Mouse (Mus musculus) liver, embryonic 15.5 days (tissue): ENCODE results near the gene Hunk. TPM values are rescaled to one million over a fixed set of nuclear protein-coding genes. Genes with fewer than 3 reads are reported as not detected.

Experiments used
- ATAC-seq: fragments of 200-750 bp; cut with Nextera tagmentation; 2 replicates; pipeline ENCODE4 v1.8.0; 2017; ENCODE audit warnings: moderate number of reproducible peaks, mild to moderate bottlenecking, moderate library complexity; ENCODE audit not compliant: insufficient read depth
- H3K27ac ChIP-seq: fragments of 300-500 bp; sonication (generic); replicated peaks from 2 replicates; pipeline ENCODE4 v1.5.1; 2015; ENCODE audit warnings: mild to moderate bottlenecking, inconsistent platforms
- H3K27me3 ChIP-seq: fragments of 300-500 bp; sonication (generic); 2 replicates; pipeline ENCODE4 v1.6.1; 2015; ENCODE audit warnings: mild to moderate bottlenecking, inconsistent platforms
- H3K36me3 ChIP-seq: fragments of 300-500 bp; sonication (generic); replicated peaks from 2 replicates; pipeline ENCODE4 v1.6.1; 2015; ENCODE audit warnings: moderate library complexity, mild to moderate bottlenecking, inconsistent platforms
- H3K4me1 ChIP-seq: fragments of 300-500 bp; sonication (generic); replicated peaks from 2 replicates; pipeline ENCODE4 v1.6.1; 2015; ENCODE audit warnings: inconsistent platforms
- H3K4me2 ChIP-seq: fragments of 300-500 bp; sonication (generic); 2 replicates; pipeline ENCODE4 v1.6.1; 2015; ENCODE audit warnings: moderate library complexity, mild to moderate bottlenecking, inconsistent platforms
- H3K4me3 ChIP-seq: fragments of 300-500 bp; sonication (generic); replicated peaks from 2 replicates; pipeline ENCODE4 v1.5.1; 2015; ENCODE audit warnings: mild to moderate bottlenecking, inconsistent platforms
- H3K9ac ChIP-seq: fragments of 300-500 bp; sonication (generic); 2 replicates; pipeline ENCODE4 v1.6.1; 2015; ENCODE audit warnings: moderate library complexity, mild to moderate bottlenecking, inconsistent platforms
- H3K9me3 ChIP-seq: fragments of 300-500 bp; sonication (generic); replicated peaks from 2 replicates; pipeline ENCODE4 v1.6.1; 2016; ENCODE audit warnings: inconsistent platforms
- WGBS: fragments of 180-500 bp; shearing (Covaris S2); methylation state at CpG from one replicate; pipeline ENCODE4 v1.1.7; 2015; ENCODE audit warnings: mixed read lengths; ENCODE audit not compliant: insufficient replicate concordance; 5-methylcytosine and 5-hydroxymethylcytosine counted together
- polyA plus RNA-seq: library from polyadenylated mRNA; unstranded; fragments of >200 nt; fragmentation: Nextera tagmentation; extraction: Ambion mirVana; gene quantifications from 2 replicates; pipeline ENCODE4 v1.2.1, GENCODE M21; 2015

Hunk gene
- polyA plus RNA-seq, 1 experiment from 2014 or later, result 1.2 TPM

- ATAC-seq, result no peak
- H3K27me3 ChIP-seq, result peaks cover 34% of the 10 kb centered on the region
- no peak overlapping the region for H3K9ac ChIP-seq
- H3K27ac ChIP-seq, result no peak overlapping the region
- H3K4me1 ChIP-seq, result peaks cover 3% of the 10 kb centered on the region
- WGBS, result 18% methylated on average over 11 of the region's 11 CpGs
- H3K4me3 ChIP-seq, result no peak overlapping the region
- no peaks in the 10 kb centered on the region for H3K9me3 ChIP-seq
- no peaks in the 10 kb centered on the region for H3K36me3 ChIP-seq
- H3K4me2 ChIP-seq, result no peak overlapping the region
Observed at GRCm38 (mm10) chr16:90379897-90380296, 5.9 kb upstream of the Hunk start.

GRCm38 (mm10) chr16:90381633-90382032 lies 4.2 kb upstream of the Hunk start:
- Histone ChIP-seq H3K9me3 (no peaks in the 10 kb centered on the region), H3K4me3 (no peak overlapping the region), H3K27me3 (peaks cover 49% of the 10 kb centered on the region), H3K9ac (no peak overlapping the region), H3K4me2 (no peak overlapping the region), H3K4me1 (peaks cover 3% of the 10 kb centered on the region), H3K36me3 (no peaks in the 10 kb centered on the region), H3K27ac (no peak overlapping the region)
- ATAC-seq, result no peak
- WGBS, result 75% methylated on average over 3 of the region's 3 CpGs

- 55% methylated on average over 10 of the region's 10 CpGs for WGBS
- Histone ChIP-seq H3K4me2 (no peak overlapping the region), H3K4me1 (peaks cover 3% of the 10 kb centered on the region), H3K36me3 (no peaks in the 10 kb centered on the region), H3K27me3 (peaks cover 59% of the 10 kb centered on the region), H3K9me3 (no peaks in the 10 kb centered on the region), H3K9ac (no peak overlapping the region), H3K4me3 (no peak overlapping the region), H3K27ac (no peak overlapping the region)
- no peak for ATAC-seq
Observed at GRCm38 (mm10) chr16:90382701-90383280, 3.0 kb upstream of the Hunk start.

- H3K36me3 ChIP-seq, result no peaks in the 10 kb centered on the region
- 49% methylated on average over 3 of the region's 3 CpGs for WGBS
- no peak overlapping the region for H3K9ac ChIP-seq
- ATAC-seq, result no peak
- H3K4me2 ChIP-seq, result no peak overlapping the region
- no peak overlapping the region for H3K4me3 ChIP-seq
- H3K9me3 ChIP-seq, result no peaks in the 10 kb centered on the region
- H3K27ac ChIP-seq, result no peak overlapping the region
- H3K27me3 ChIP-seq, result peaks cover 72% of the 10 kb centered on the region
- peaks cover 3% of the 10 kb centered on the region for H3K4me1 ChIP-seq
Observed at GRCm38 (mm10) chr16:90384058-90384457, 1.8 kb upstream of the Hunk start.

- ATAC-seq, result no peak
- WGBS, result 4% methylated on average over 12 of the region's 12 CpGs
- peak overlapping the region; percentile 58 for H3K4me3 ChIP-seq
Observed at GRCm38 (mm10) chr16:90384846-90385245, 967 bp upstream of the Hunk start.

GRCm38 (mm10) chr16:90385326-90385687 lies 506 bp upstream of the Hunk start:
- Histone ChIP-seq H3K36me3 (no peaks in the 10 kb centered on the region), H3K4me1 (peaks cover 3% of the 10 kb centered on the region), H3K9ac (0 out of 2 replicates have a peak overlapping the region, but pooled peaks have one; percentile 45), H3K27ac (peak overlapping the region; percentile 69), H3K9me3 (no peaks in the 10 kb centered on the region), H3K4me2 (peak overlapping the region; percentile 61), H3K4me3 (peak overlapping the region; percentile 58), H3K27me3 (peaks cover 79% of the 10 kb centered on the region)
- WGBS, result 1% methylated on average over 16 of the region's 16 CpGs
- no peak for ATAC-seq

More at GRCm38 (mm10) chr16:90384846-90385245, 967 bp upstream of the Hunk start:
- Histone ChIP-seq H3K4me2 (peak overlapping the region; percentile 61), H3K27me3 (peaks cover 79% of the 10 kb centered on the region), H3K36me3 (no peaks in the 10 kb centered on the region), H3K9me3 (no peaks in the 10 kb centered on the region), H3K4me1 (peaks cover 3% of the 10 kb centered on the region), H3K9ac (no peak overlapping the region), H3K27ac (no peak overlapping the region)

GRCm38 (mm10) chr16:90386514-90387160 lies 824 bp downstream of the Hunk start:
- H3K27me3 ChIP-seq, result peaks cover 79% of the 10 kb centered on the region
- ATAC-seq, result peak; percentile 19
- H3K9ac ChIP-seq, result peak overlapping the region; percentile 45
- no peaks in the 10 kb centered on the region for H3K36me3 ChIP-seq
- no peaks in the 10 kb centered on the region for H3K9me3 ChIP-seq
- H3K4me2 ChIP-seq, result peak overlapping the region; percentile 61
- H3K27ac ChIP-seq, result peak overlapping the region; percentile 69
- peak overlapping the region; percentile 58 for H3K4me3 ChIP-seq
- H3K4me1 ChIP-seq, result peaks cover 3% of the 10 kb centered on the region
- WGBS, result 1% methylated on average over 45 of the region's 49 CpGs

GRCm38 (mm10) chr16:90387161-90387671 lies 1.4 kb downstream of the Hunk start:
- ATAC-seq, result no peak
- Histone ChIP-seq H3K4me1 (peaks cover 3% of the 10 kb centered on the region), H3K4me3 (peak overlapping the region; percentile 58), H3K9me3 (no peaks in the 10 kb centered on the region), H3K36me3 (no peaks in the 10 kb centered on the region), H3K27me3 (peaks cover 75% of the 10 kb centered on the region), H3K9ac (peak overlapping the region; percentile 45; the same call in 1 of the 2 replicates), H3K4me2 (peak overlapping the region; percentile 61), H3K27ac (no peak overlapping the region)
- 9% methylated on average over 12 of the region's 12 CpGs for WGBS

GRCm38 (mm10) chr16:90387961-90388360 lies 2.1 kb downstream of the Hunk start:
- no peak for ATAC-seq
- Histone ChIP-seq H3K36me3 (no peaks in the 10 kb centered on the region), H3K4me1 (peaks cover under 1% of the 10 kb centered on the region), H3K4me3 (no peak overlapping the region), H3K9me3 (no peaks in the 10 kb centered on the region), H3K9ac (no peak overlapping the region), H3K4me2 (no peak overlapping the region), H3K27ac (no peak overlapping the region), H3K27me3 (peaks cover 71% of the 10 kb centered on the region)
- 49% methylated on average over 4 of the region's 4 CpGs for WGBS

- no peak for ATAC-seq
- Histone ChIP-seq H3K9me3 (no peaks in the 10 kb centered on the region), H3K4me2 (no peak overlapping the region), H3K27me3 (peaks cover 58% of the 10 kb centered on the region), H3K4me3 (no peak overlapping the region), H3K4me1 (no peaks in the 10 kb centered on the region; the same call in 1 of the 2 replicates), H3K27ac (no peak overlapping the region), H3K9ac (no peak overlapping the region), H3K36me3 (no peaks in the 10 kb centered on the region)
- WGBS, result 63% methylated on average over 15 of the region's 15 CpGs
Observed at GRCm38 (mm10) chr16:90389103-90389750, 3.4 kb downstream of the Hunk start.

- no peak overlapping the region for H3K4me3 ChIP-seq
- no peak overlapping the region for H3K4me2 ChIP-seq
- H3K27ac ChIP-seq, result no peak overlapping the region
- 76% methylated on average over 16 of the region's 16 CpGs for WGBS
- no peaks in the 10 kb centered on the region; the same call in 1 of the 2 replicates for H3K4me1 ChIP-seq
- H3K9me3 ChIP-seq, result no peaks in the 10 kb centered on the region
- no peak for ATAC-seq
- peaks cover 43% of the 10 kb centered on the region for H3K27me3 ChIP-seq
- H3K36me3 ChIP-seq, result no peaks in the 10 kb centered on the region
- no peak overlapping the region for H3K9ac ChIP-seq
Observed at GRCm38 (mm10) chr16:90390731-90391130, 4.9 kb downstream of the Hunk start.
